Mouse (Mus musculus) kidney, embryonic 15.5 days (tissue): ENCODE results near the gene Hdac4. TPM values are rescaled to one million over a fixed set of nuclear protein-coding genes. Genes with fewer than 3 reads are reported as not detected.

Experiments
- ATAC-seq: fragments of 200-750 bp; cut with Nextera tagmentation; replicated peaks from 2 replicates; pipeline ENCODE4 v1.8.0; 2017; ENCODE audit warnings: moderate TSS enrichment; ENCODE audit not compliant: low FRiP score
- H3K27ac ChIP-seq: fragments of 300-500 bp; sonication (generic); 2 replicates; pipeline ENCODE4 v1.5.1; 2015; ENCODE audit warnings: mild to moderate bottlenecking, inconsistent platforms
- H3K27me3 ChIP-seq: fragments of 300-500 bp; sonication (generic); 2 replicates; pipeline ENCODE4 v1.6.1; 2015; ENCODE audit warnings: inconsistent platforms
- H3K36me3 ChIP-seq: fragments of 300-500 bp; sonication (generic); 2 replicates; pipeline ENCODE4 v1.6.1; 2015; ENCODE audit warnings: inconsistent platforms
- H3K4me1 ChIP-seq: fragments of 300-500 bp; sonication (generic); 2 replicates; pipeline ENCODE4 v1.6.1; 2015; ENCODE audit warnings: inconsistent platforms
- H3K4me2 ChIP-seq: fragments of 300-500 bp; sonication (generic); 2 replicates; pipeline ENCODE4 v1.6.1; 2015; ENCODE audit warnings: moderate library complexity, mild to moderate bottlenecking, inconsistent platforms
- H3K4me3 ChIP-seq: fragments of 300-500 bp; sonication (generic); replicated peaks from 2 replicates; pipeline ENCODE4 v1.5.1; 2015; ENCODE audit warnings: mild to moderate bottlenecking, inconsistent platforms
- H3K9ac ChIP-seq: fragments of 300-500 bp; sonication (generic); 2 replicates; pipeline ENCODE4 v1.6.1; 2015; ENCODE audit warnings: mild to moderate bottlenecking, inconsistent platforms
- H3K9me3 ChIP-seq: fragments of 300-500 bp; sonication (generic); replicated peaks from 2 replicates; pipeline ENCODE4 v1.6.1; 2016; ENCODE audit warnings: inconsistent platforms
- WGBS: fragments of 180-500 bp; shearing (Covaris S2); methylation state at CpG from one replicate; pipeline ENCODE4 v1.1.7; 2015; ENCODE audit warnings: mixed read lengths; 5-methylcytosine and 5-hydroxymethylcytosine counted together
- polyA plus RNA-seq: library from polyadenylated mRNA; unstranded; fragments of >200 nt; fragmentation: Nextera tagmentation; extraction: Ambion mirVana; gene quantifications from 2 replicates; pipeline ENCODE4 v1.2.1, GENCODE M21; 2015

The Hdac4 gene
- polyA plus RNA-seq, 1 experiment from 2014 or later, result 18.1 TPM

DNA sequence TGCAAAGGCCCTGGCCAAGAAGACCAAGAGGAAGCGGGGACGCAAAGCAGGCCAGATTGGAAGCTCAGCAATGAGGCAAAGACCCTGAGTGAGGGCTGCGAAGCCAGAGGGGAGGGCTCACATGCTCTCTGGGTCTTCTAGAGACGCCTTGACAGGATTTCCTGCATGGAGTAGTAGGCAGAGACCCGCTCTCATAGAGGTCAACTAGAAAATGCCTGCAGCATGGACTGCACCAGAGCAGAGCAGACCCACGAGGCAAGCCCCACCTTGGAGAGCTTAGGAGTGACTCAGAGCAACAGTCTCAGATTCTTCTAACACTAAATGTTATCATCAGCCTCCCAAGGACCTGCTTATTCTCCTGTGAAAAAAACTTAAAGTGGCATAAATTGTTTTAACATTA, 20.2 kb downstream of the Hdac4 start:
- H3K4me3 ChIP-seq, result no peak overlapping the region
- no peak for ATAC-seq
- H3K27me3 ChIP-seq, result no peaks in the 10 kb centered on the region
- H3K4me2 ChIP-seq, result no peak overlapping the region
- H3K27ac ChIP-seq, result no peak overlapping the region
- H3K36me3 ChIP-seq, result no peaks in the 10 kb centered on the region
- H3K9me3 ChIP-seq, result no peaks in the 10 kb centered on the region
- peaks cover 52% of the 10 kb centered on the region for H3K4me1 ChIP-seq
- H3K9ac ChIP-seq, result no peak overlapping the region
- 76% methylated on average over 6 of the region's 6 CpGs for WGBS

DNA sequence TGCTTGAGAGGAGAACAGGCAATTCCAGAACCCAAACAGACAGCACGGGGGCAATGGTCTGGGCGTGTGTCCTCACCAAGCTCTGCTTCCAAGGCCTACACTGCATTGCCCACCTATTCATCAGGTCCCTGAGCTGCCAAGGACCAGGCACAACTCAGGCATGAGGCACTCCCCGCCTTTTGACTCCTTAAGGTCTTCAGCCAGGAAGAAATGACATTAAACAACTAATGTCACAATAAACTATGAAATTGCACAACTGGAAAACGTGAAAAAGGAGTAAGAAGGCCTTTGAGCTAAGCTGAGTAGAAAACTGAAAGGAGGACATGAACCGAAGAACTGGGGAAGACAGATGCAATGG, 20.6 kb downstream of the Hdac4 start:
- Histone ChIP-seq H3K27ac (peak overlapping the region; percentile 10; the same call in 1 of the 2 replicates), H3K4me2 (no peak overlapping the region), H3K4me3 (no peak overlapping the region), H3K27me3 (no peaks in the 10 kb centered on the region), H3K9me3 (no peaks in the 10 kb centered on the region), H3K4me1 (peaks cover 52% of the 10 kb centered on the region), H3K36me3 (no peaks in the 10 kb centered on the region), H3K9ac (no peak overlapping the region)
- ATAC-seq, result no peak
- WGBS, result 68% methylated on average over 5 of the region's 5 CpGs

DNA sequence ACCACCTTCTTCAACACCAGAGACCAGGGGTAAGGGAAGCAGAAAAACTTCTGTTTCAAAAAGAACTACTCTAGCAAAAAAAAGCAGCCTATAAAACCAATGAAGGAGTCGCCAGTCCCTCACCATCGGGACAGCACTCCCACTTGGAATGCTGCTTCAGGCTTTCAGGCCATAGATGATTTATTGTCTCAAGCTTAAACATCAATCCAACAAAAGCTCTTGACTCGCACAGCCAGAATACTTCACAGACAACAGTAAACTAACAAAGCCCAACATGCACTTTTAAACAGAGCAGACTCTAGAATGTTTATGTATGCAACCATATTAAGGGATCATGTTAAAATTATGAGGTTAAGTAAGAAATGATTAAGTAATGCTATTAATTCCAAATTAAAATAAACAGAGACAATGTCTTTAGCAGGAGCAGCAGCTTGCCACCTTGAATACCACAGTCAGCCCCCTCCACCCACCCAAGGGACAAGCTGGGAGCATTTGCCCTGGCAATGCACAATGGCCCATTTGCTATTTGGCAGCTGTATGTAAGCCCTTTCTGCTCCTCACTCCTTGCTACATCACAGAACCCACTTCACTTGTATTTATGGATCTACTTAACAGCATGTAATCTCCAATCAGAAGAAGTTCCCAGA, 21.1 kb downstream of the Hdac4 start:
- Histone ChIP-seq H3K4me1 (peaks cover 52% of the 10 kb centered on the region), H3K9ac (no peak overlapping the region), H3K27me3 (no peaks in the 10 kb centered on the region), H3K27ac (peak overlapping the region; percentile 10; the same call in 1 of the 2 replicates), H3K9me3 (no peaks in the 10 kb centered on the region), H3K36me3 (no peaks in the 10 kb centered on the region), H3K4me2 (no peak overlapping the region), H3K4me3 (no peak overlapping the region)
- 20% methylated on average over 3 of the region's 3 CpGs for WGBS
- ATAC-seq, result no peak; the same call in 1 of the 2 replicates

DNA sequence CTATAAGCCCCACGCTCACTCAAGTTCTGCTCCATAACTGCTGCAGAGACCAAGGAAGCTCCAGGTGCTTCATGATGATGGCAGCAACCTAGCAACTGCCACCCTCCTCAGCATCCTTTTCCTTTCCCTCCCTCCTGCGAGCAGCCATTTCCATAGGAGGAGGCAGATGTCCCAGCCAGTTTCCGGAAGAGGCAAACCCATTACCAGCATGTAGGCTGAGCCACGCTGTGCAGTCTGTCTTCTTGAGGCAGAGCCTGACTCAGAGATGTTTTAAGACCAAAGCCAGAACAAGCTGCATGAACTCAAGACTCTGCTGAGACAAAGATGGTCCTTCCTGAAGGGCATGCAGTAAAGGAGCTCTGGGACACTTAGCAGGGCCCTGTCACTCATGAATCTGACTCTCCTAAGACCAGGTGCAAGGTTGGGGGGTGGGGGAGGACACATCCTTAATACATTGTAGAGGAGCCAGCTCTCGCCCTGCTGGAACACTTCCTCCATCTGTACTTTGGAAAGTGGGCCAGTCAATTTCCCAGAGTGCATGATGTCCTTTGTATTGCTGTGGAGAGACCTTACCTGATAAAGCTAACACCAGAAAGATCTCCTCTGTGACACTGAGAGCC, 24.8 kb downstream of the Hdac4 start:
- ATAC-seq, result no peak
- no peak overlapping the region for H3K4me2 ChIP-seq
- H3K27ac ChIP-seq, result no peak overlapping the region
- H3K27me3 ChIP-seq, result no peaks in the 10 kb centered on the region
- no peaks in the 10 kb centered on the region for H3K36me3 ChIP-seq
- no peak overlapping the region for H3K4me3 ChIP-seq
- 84% methylated on average over 5 of the region's 5 CpGs for WGBS
- H3K9ac ChIP-seq, result no peak overlapping the region
- peaks cover 34% of the 10 kb centered on the region for H3K4me1 ChIP-seq
- H3K9me3 ChIP-seq, result no peaks in the 10 kb centered on the region

DNA sequence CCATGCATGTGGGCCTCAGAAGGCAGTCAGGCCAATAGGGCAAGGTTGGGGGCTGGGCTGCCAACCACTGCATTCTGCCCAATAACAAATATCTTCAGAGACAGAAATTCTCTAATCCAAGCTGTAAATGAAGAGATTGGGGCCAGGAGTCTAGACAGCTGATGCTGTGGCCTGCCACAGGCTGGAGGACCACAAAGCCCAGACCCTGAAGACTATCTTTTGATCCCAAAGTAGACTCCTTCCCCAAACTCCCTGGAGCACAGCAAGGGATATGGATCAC, 25.8 kb downstream of the Hdac4 start:
- ATAC-seq, result no peak
- Histone ChIP-seq H3K27me3 (no peaks in the 10 kb centered on the region), H3K4me2 (no peak overlapping the region), H3K4me3 (no peak overlapping the region), H3K9ac (no peak overlapping the region), H3K36me3 (no peaks in the 10 kb centered on the region), H3K4me1 (peaks cover 28% of the 10 kb centered on the region), H3K27ac (no peak overlapping the region), H3K9me3 (no peaks in the 10 kb centered on the region)

DNA sequence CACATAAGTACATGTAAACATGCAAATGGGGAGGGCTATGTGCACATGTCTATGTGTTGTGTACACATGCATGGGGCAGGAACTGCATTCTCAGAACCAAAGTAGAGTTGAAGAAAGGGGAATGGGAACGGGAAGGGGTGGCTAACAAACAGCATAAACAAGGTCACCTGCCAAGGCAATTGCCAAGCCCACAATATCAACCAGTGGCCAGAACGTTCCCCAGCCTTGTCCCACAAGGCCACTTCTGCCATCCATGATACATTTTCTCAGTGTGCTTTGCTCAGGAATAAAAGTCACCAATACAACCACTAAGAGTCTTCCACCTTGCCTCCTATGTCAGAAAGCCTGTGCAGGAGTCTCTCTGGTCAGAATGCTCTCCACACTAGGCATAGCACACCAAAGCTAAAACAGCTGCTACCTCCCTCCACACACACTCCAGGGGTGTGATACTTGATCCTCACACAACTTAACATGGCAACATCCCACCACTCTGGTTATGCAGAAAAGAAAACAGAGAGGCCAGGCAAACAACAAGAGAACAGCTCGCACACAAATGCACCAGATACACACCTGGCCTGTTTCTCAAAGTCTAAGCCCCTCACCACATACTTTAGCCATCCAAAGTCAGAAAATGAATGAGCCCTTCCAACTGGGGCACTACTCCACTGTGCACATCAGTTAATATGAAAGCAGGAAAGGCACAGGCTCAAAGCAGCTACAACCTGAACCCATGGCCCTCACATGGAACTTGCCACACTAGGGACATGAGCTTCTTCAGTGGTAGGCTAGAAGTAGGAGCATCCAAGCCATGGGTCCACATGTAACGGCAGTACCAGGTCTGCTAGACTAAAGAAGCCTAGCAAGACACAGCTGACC, 26.4 kb downstream of the Hdac4 start:
- no peak overlapping the region for H3K9ac ChIP-seq
- no peaks in the 10 kb centered on the region for H3K27me3 ChIP-seq
- no peak overlapping the region for H3K4me3 ChIP-seq
- 82% methylated on average over 4 of the region's 4 CpGs for WGBS
- no peaks in the 10 kb centered on the region for H3K9me3 ChIP-seq
- peaks cover 22% of the 10 kb centered on the region for H3K4me1 ChIP-seq
- H3K4me2 ChIP-seq, result no peak overlapping the region
- ATAC-seq, result no peak
- H3K36me3 ChIP-seq, result no peaks in the 10 kb centered on the region
- no peak overlapping the region for H3K27ac ChIP-seq

GRCm38 (mm10) chr1:92163932-92164331, 31.6 kb downstream of the Hdac4 start:
- Histone ChIP-seq H3K4me3 (no peak overlapping the region), H3K9ac (no peak overlapping the region), H3K36me3 (0 out of 2 replicates have a peak, but pooled peaks cover 1% of the 10 kb centered on the region), H3K27me3 (no peaks in the 10 kb centered on the region), H3K9me3 (no peaks in the 10 kb centered on the region), H3K4me1 (peaks cover 5% of the 10 kb centered on the region), H3K4me2 (no peak overlapping the region), H3K27ac (no peak overlapping the region)
- ATAC-seq, result no peak
- 100% methylated on average over 1 of the region's 1 CpGs for WGBS

- no peak for ATAC-seq
- no peak overlapping the region for H3K4me2 ChIP-seq
- 72% methylated on average over 4 of the region's 4 CpGs for WGBS
- no peaks in the 10 kb centered on the region for H3K27me3 ChIP-seq
- no peak overlapping the region for H3K4me3 ChIP-seq
- no peak overlapping the region for H3K27ac ChIP-seq
- H3K9me3 ChIP-seq, result no peaks in the 10 kb centered on the region
- 0 out of 2 replicates have a peak, but pooled peaks cover 9% of the 10 kb centered on the region for H3K36me3 ChIP-seq
- peaks cover 2% of the 10 kb centered on the region; the same call in 1 of the 2 replicates for H3K4me1 ChIP-seq
- H3K9ac ChIP-seq, result no peak overlapping the region
Observed at GRCm38 (mm10) chr1:92159804-92160203, 35.7 kb downstream of the Hdac4 start.

DNA sequence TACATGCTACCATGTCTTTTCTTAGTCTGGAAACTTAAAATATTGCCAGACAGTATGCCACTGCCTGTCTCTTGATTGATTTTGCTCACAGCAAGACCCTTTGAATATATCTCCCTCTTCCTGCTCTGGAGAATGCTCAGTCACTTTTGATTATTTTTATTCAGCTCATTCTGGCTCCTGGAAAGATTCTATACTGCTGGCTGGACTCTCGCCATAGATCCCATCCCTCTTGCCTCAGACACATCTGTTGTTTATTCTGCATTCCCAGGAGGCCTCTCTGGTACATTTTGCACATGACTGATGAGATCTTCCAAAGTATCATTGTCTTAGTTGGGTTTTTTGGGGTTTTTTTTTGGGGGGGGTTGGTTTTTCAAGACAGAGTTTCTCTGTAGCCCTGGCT, 45.3 kb downstream of the Hdac4 start:
- no peak for ATAC-seq
- no peaks in the 10 kb centered on the region for H3K27me3 ChIP-seq
- peaks cover 14% of the 10 kb centered on the region for H3K36me3 ChIP-seq
- H3K27ac ChIP-seq, result no peak overlapping the region
- H3K4me1 ChIP-seq, result peaks cover 1% of the 10 kb centered on the region
- H3K4me3 ChIP-seq, result no peak overlapping the region
- WGBS, result 77% methylated on average over 1 of the region's 1 CpGs
- H3K9me3 ChIP-seq, result no peaks in the 10 kb centered on the region
- H3K4me2 ChIP-seq, result no peak overlapping the region
- no peak overlapping the region for H3K9ac ChIP-seq

GRCm38 (mm10) chr1:92148527-92148926, 47.0 kb downstream of the Hdac4 start:
- no peaks in the 10 kb centered on the region for H3K27me3 ChIP-seq
- peaks cover 13% of the 10 kb centered on the region for H3K4me1 ChIP-seq
- no peaks in the 10 kb centered on the region for H3K9me3 ChIP-seq
- ATAC-seq, result no peak
- H3K36me3 ChIP-seq, result peaks cover 14% of the 10 kb centered on the region
- no peak overlapping the region for H3K27ac ChIP-seq
- H3K9ac ChIP-seq, result no peak overlapping the region
- WGBS, result 88% methylated on average over 1 of the region's 1 CpGs
- H3K4me3 ChIP-seq, result no peak overlapping the region
- no peak overlapping the region for H3K4me2 ChIP-seq

DNA sequence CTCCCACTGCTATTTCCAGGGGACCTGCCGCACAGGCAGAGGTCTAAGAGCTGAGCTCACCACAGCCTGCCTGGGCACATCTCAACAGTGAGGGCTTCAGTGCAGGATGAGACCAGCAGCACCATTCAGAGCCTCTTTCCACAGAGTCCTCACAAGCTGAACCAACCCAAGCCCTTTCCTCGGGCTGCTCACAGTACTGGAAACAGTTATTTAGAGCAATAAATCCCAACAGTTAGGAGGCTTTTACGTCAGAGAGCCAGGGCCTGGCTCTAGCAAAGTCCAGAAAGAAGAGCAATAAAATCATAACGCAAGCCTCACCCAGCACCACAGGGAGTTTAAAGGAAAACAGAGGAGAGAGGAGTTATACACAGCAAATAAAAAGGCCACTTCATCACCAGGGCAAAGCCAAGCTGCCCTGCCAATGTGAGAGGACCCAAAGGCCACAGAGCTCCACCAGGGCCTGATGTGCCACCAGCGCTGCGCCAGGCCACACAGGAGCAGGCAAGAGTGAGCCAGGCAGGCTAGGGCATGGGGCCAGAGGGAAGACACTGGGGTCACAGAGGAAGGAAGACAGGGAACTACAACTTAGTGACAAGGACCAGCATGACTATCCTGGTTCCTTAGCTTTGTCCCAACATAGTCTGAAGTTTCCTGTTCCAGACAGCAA, 50.5 kb downstream of the Hdac4 start:
- H3K36me3 ChIP-seq, result peaks cover 19% of the 10 kb centered on the region
- no peak overlapping the region for H3K4me3 ChIP-seq
- peaks cover 13% of the 10 kb centered on the region for H3K4me1 ChIP-seq
- H3K27me3 ChIP-seq, result no peaks in the 10 kb centered on the region
- WGBS, result 51% methylated on average over 6 of the region's 6 CpGs
- no peak overlapping the region for H3K4me2 ChIP-seq
- no peak overlapping the region for H3K27ac ChIP-seq
- no peak for ATAC-seq
- no peak overlapping the region for H3K9ac ChIP-seq
- no peaks in the 10 kb centered on the region for H3K9me3 ChIP-seq

DNA sequence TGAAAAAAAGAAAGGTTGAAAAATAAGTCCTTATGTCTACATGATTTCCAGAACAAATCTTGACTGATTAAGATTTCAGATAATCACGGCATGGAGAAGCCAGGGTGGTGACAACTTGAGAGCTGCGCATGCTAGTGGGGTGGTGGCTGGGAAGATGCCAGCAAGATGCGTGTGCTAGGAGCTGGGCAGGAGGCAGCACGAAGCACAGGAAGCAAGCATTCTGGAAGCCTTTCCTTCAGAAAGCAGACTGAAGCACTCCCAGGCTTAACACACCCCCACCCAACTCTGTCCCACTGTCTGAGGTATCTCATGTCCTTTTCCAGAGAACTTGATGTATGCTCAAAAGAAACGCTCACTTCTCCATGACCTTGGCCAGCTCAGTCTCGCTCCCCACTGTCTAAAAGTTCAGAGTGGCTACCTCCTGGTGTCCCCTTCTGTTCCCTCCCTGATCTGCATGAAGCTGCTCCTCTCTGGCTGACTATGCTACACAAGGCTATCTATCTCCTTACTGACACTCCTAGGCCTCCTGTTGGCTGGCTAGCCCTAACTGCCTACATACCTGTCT, 52.1 kb downstream of the Hdac4 start:
- H3K4me1 ChIP-seq, result peaks cover 13% of the 10 kb centered on the region
- 77% methylated on average over 6 of the region's 6 CpGs for WGBS
- H3K27me3 ChIP-seq, result no peaks in the 10 kb centered on the region
- H3K4me2 ChIP-seq, result no peak overlapping the region
- peaks cover 20% of the 10 kb centered on the region for H3K36me3 ChIP-seq
- ATAC-seq, result no peak
- H3K4me3 ChIP-seq, result no peak overlapping the region
- H3K9ac ChIP-seq, result no peak overlapping the region
- no peaks in the 10 kb centered on the region for H3K9me3 ChIP-seq
- no peak overlapping the region for H3K27ac ChIP-seq
